Mouse (Mus musculus) liver, embryonic 13.5 days (tissue): ENCODE results near the gene Prmt3. TPM values are rescaled to one million over a fixed set of nuclear protein-coding genes. Genes with fewer than 3 reads are reported as not detected.

ENCODE experiments used
- ATAC-seq: fragments of 200-750 bp; cut with Nextera tagmentation; 2 replicates; pipeline ENCODE4 v1.8.0; 2017; ENCODE audit warnings: low read depth, mild to moderate bottlenecking, moderate number of reproducible peaks, moderate library complexity
- DNase-seq: peaks from one replicate; pipeline ENCODE4 v3.0.0; 2022
- H3K27ac ChIP-seq: fragments of 300-500 bp; sonication (generic); 2 replicates; pipeline ENCODE4 v1.5.1; 2015; ENCODE audit warnings: moderate library complexity, mild to moderate bottlenecking, inconsistent platforms
- H3K27me3 ChIP-seq: fragments of 300-500 bp; sonication (generic); 2 replicates; pipeline ENCODE4 v1.6.1; 2015; ENCODE audit warnings: mild to moderate bottlenecking, inconsistent platforms
- H3K36me3 ChIP-seq: fragments of 300-500 bp; sonication (generic); 2 replicates; pipeline ENCODE4 v1.6.1; 2015; ENCODE audit warnings: mild to moderate bottlenecking, inconsistent platforms
- H3K4me1 ChIP-seq: fragments of 300-500 bp; sonication (generic); replicated peaks from 2 replicates; pipeline ENCODE4 v1.6.1; 2015; ENCODE audit warnings: inconsistent platforms
- H3K4me2 ChIP-seq: fragments of 300-500 bp; sonication (generic); 2 replicates; pipeline ENCODE4 v1.6.1; 2015; ENCODE audit warnings: inconsistent platforms, mild to moderate bottlenecking, moderate library complexity
- H3K4me3 ChIP-seq: fragments of 300-500 bp; sonication (generic); replicated peaks from 2 replicates; pipeline ENCODE4 v1.5.1; 2015; ENCODE audit warnings: mild to moderate bottlenecking, inconsistent platforms
- H3K9ac ChIP-seq: fragments of 300-500 bp; sonication (generic); 2 replicates; pipeline ENCODE4 v1.6.1; 2015; ENCODE audit warnings: mild to moderate bottlenecking, inconsistent platforms
- H3K9me3 ChIP-seq: fragments of 300-500 bp; sonication (generic); replicated peaks from 2 replicates; pipeline ENCODE4 v1.6.1; 2016; ENCODE audit warnings: inconsistent platforms
- WGBS: fragments of 180-500 bp; shearing (Covaris S2); methylation state at CpG from one replicate; pipeline ENCODE4 v1.1.7; 2015; ENCODE audit not compliant: insufficient replicate concordance; 5-methylcytosine and 5-hydroxymethylcytosine counted together
- polyA plus RNA-seq: library from polyadenylated mRNA; unstranded; fragments of >200 nt; fragmentation: Nextera tagmentation; extraction: Ambion mirVana; gene quantifications from 2 replicates; pipeline ENCODE4 v1.2.1, GENCODE M21; 2015

Gene Prmt3
- polyA plus RNA-seq, 1 experiment from 2014 or later = 32.3 TPM

- no peak overlapping the region for H3K9ac ChIP-seq
- H3K27ac ChIP-seq = no peak overlapping the region
- WGBS = 38% methylated on average over 2 of the region's 2 CpGs
- no peak overlapping the region for H3K4me3 ChIP-seq
- no peaks in the 10 kb centered on the region for H3K4me1 ChIP-seq
- no peaks in the 10 kb centered on the region for H3K27me3 ChIP-seq
- H3K9me3 ChIP-seq = no peaks in the 10 kb centered on the region
- no peaks in the 10 kb centered on the region for H3K36me3 ChIP-seq
- DNase-seq = no peak
- ATAC-seq = no peak
- H3K4me2 ChIP-seq = no peak overlapping the region
Measured at GRCm38 (mm10) chr7:49887776-49888390, 109.7 kb downstream of the Prmt3 start.

GRCm38 (mm10) chr7:49894786-49895185 is 116.6 kb downstream of the Prmt3 start:
- WGBS = 40% methylated on average over 2 of the region's 2 CpGs
- no peak overlapping the region for H3K27ac ChIP-seq
- no peak overlapping the region for H3K4me3 ChIP-seq
- no peaks in the 10 kb centered on the region for H3K27me3 ChIP-seq
- H3K9ac ChIP-seq = no peak overlapping the region
- H3K4me2 ChIP-seq = no peak overlapping the region
- DNase-seq = no peak
- ATAC-seq = no peak
- H3K4me1 ChIP-seq = no peaks in the 10 kb centered on the region
- H3K36me3 ChIP-seq = no peaks in the 10 kb centered on the region
- H3K9me3 ChIP-seq = no peaks in the 10 kb centered on the region

GRCm38 (mm10) chr7:49895296-49895695 is 117.2 kb downstream of the Prmt3 start:
- Histone ChIP-seq H3K4me2 (no peak overlapping the region), H3K27ac (no peak overlapping the region), H3K4me3 (no peak overlapping the region), H3K27me3 (no peaks in the 10 kb centered on the region), H3K4me1 (no peaks in the 10 kb centered on the region), H3K36me3 (no peaks in the 10 kb centered on the region), H3K9me3 (no peaks in the 10 kb centered on the region), H3K9ac (no peak overlapping the region)
- no peak for ATAC-seq
- no peak for DNase-seq
- WGBS = 57% methylated on average over 6 of the region's 6 CpGs

- Histone ChIP-seq H3K9me3 (no peaks in the 10 kb centered on the region), H3K4me1 (no peaks in the 10 kb centered on the region), H3K4me3 (no peak overlapping the region), H3K9ac (no peak overlapping the region), H3K4me2 (no peak overlapping the region), H3K27me3 (peaks cover 32% of the 10 kb centered on the region), H3K36me3 (no peaks in the 10 kb centered on the region), H3K27ac (no peak overlapping the region)
- WGBS = 43% methylated on average over 9 of the region's 9 CpGs
- DNase-seq = no peak
- ATAC-seq = no peak
Measured at GRCm38 (mm10) chr7:49902003-49902552, 123.9 kb downstream of the Prmt3 start.

- 4% methylated on average over 28 of the region's 28 CpGs for WGBS
- no peak overlapping the region for H3K4me2 ChIP-seq
- DNase-seq = no peak
Measured at GRCm38 (mm10) chr7:49907191-49908171, 129.3 kb downstream of the Prmt3 start.

More at GRCm38 (mm10) chr7:49907191-49908171, 129.3 kb downstream of the Prmt3 start:
- Histone ChIP-seq H3K4me1 (no peaks in the 10 kb centered on the region), H3K27ac (no peak overlapping the region), H3K36me3 (no peaks in the 10 kb centered on the region), H3K4me3 (no peak overlapping the region), H3K9ac (no peak overlapping the region), H3K27me3 (peaks cover 86% of the 10 kb centered on the region), H3K9me3 (no peaks in the 10 kb centered on the region)
- ATAC-seq = no peak

Other genes with a start within 250 kb of the Prmt3 start
- gene Dbx1, start 141.5 kb upstream of the Prmt3 start, polyA plus RNA-seq = 0.10 TPM in 2 replicates
- gene Htatip2, start 19.2 kb upstream of the Prmt3 start, polyA plus RNA-seq = 39.0 and 40.6 TPM in 2 replicates
- gene Slc6a5, start 131.8 kb downstream of the Prmt3 start, polyA plus RNA-seq = not detected in 2 replicates
- gene Nell1, start 196.5 kb downstream of the Prmt3 start, polyA plus RNA-seq = 0.12 and 0.15 TPM in 2 replicates